Mouse (Mus musculus) MEL (cell line): ENCODE measurements around the gene Plekhg4. TPM values are rescaled to one million over a fixed set of nuclear protein-coding genes. Genes with fewer than 3 reads are reported as not detected.

Source experiments
- DNase-seq: peaks from one replicate; pipeline ENCODE4 v3.0.0; 2011; ENCODE audit warnings: low read depth, low spot score
- H3K27ac ChIP-seq: 2 replicates; pipeline ENCODE4 v1.5.1; 2012; ENCODE audit warnings: low read depth, mild to moderate bottlenecking, control low read depth, low read length, moderate library complexity; ENCODE audit not compliant: control insufficient read depth
- H3K27me3 ChIP-seq, 2 experiments: fragments of 150-350 bp in 1 of 2; sonication (generic) in 1 of 2; 2 replicates each; pipeline ENCODE4 v1.6.1; 2012; ENCODE audit warnings: low read length in 2 of 2, mild to moderate bottlenecking in 2 of 2, improper control_type of control experiment in 1 of 2, moderate library complexity in 1 of 2; ENCODE audit not compliant: insufficient read depth in 2 of 2, control insufficient read depth in 1 of 2
- H3K36me3 ChIP-seq, 2 experiments: 2 replicates each; pipeline ENCODE4 v1.6.1; 2012 to 2014; ENCODE audit warnings: low read length in 2 of 2, improper control_type of control experiment in 1 of 2, inconsistent platforms in 1 of 2, mild to moderate bottlenecking in 1 of 2; ENCODE audit not compliant: insufficient read depth in 2 of 2, control insufficient read depth in 1 of 2
- H3K4me1 ChIP-seq, 2 experiments: fragments of 150-350 bp in 1 of 2; sonication (generic) in 1 of 2; 2 replicates each; pipeline ENCODE4 v1.6.1; 2012; ENCODE audit warnings: low read length in 2 of 2, improper control_type of control experiment in 1 of 2, mild to moderate bottlenecking in 1 of 2; ENCODE audit not compliant: insufficient read depth in 2 of 2, control insufficient read depth in 1 of 2
- H3K4me3 ChIP-seq, 2 experiments: fragments of 150-350 bp in 1 of 2; sonication (generic) in 1 of 2; 2 replicates each; pipeline ENCODE4 v1.5.1; 2012; ENCODE audit warnings: low read depth in 2 of 2, low read length in 2 of 2, mild to moderate bottlenecking in 2 of 2, moderate library complexity in 2 of 2, control low read depth in 1 of 2, improper control_type of control experiment in 1 of 2; ENCODE audit not compliant: control insufficient read depth in 1 of 2, insufficient read depth in 1 of 2
- H3K79me2 ChIP-seq: 2 replicates; pipeline ENCODE4 v1.6.1; 2012; ENCODE audit warnings: mild to moderate bottlenecking, low read length, moderate library complexity; ENCODE audit not compliant: control insufficient read depth, poor library complexity, insufficient read depth
- H3K9ac ChIP-seq: 2 replicates; pipeline ENCODE4 v1.6.1; 2012; ENCODE audit warnings: low read depth, mild to moderate bottlenecking, control low read depth, low read length, moderate library complexity; ENCODE audit not compliant: control insufficient read depth, poor library complexity, severe bottlenecking
- H3K9me3 ChIP-seq: fragments of 150-350 bp; sonication (generic); replicated peaks from 2 replicates; pipeline ENCODE4 v1.6.1; 2012; ENCODE audit warnings: mild to moderate bottlenecking, low read length, improper control_type of control experiment, moderate library complexity; ENCODE audit not compliant: insufficient read depth
- CHD1 ChIP-seq: IDR thresholded peaks from 2 replicates; pipeline ENCODE4 v1.6.1; 2012; ENCODE audit warnings: low read depth, mild to moderate bottlenecking, inconsistent platforms, low read length, improper control_type of control experiment
- CHD2 ChIP-seq: IDR thresholded peaks from 2 replicates; pipeline ENCODE4 v1.6.1; 2011; ENCODE audit warnings: low read length, improper control_type of control experiment
- E2F4 ChIP-seq: IDR thresholded peaks from 2 replicates; pipeline ENCODE4 v1.6.1; 2011; ENCODE audit warnings: low read depth, low read length, improper control_type of control experiment, borderline replicate concordance
- ELF1 ChIP-seq: IDR thresholded peaks from 2 replicates; pipeline ENCODE4 v1.6.1; 2014; ENCODE audit warnings: low read depth, mild to moderate bottlenecking, inconsistent platforms, low read length, improper control_type of control experiment, moderate library complexity
- GABPA ChIP-seq: IDR thresholded peaks from 2 replicates; pipeline ENCODE4 v1.6.1; 2012; ENCODE audit warnings: low read depth, mild to moderate bottlenecking, inconsistent platforms, low read length, improper control_type of control experiment, moderate library complexity
- GATA1 ChIP-seq: IDR thresholded peaks from 2 replicates; pipeline ENCODE4 v1.6.1; 2011; ENCODE audit warnings: low read depth, low read length, improper control_type of control experiment
- HCFC1 ChIP-seq: IDR thresholded peaks from 2 replicates; pipeline ENCODE4 v1.6.1; 2012; ENCODE audit warnings: low read depth, mild to moderate bottlenecking, inconsistent platforms, low read length, improper control_type of control experiment, moderate library complexity
- JUND ChIP-seq: IDR thresholded peaks from 2 replicates; pipeline ENCODE4 v1.6.1; 2011; ENCODE audit warnings: low read depth, mild to moderate bottlenecking, improper control_type of control experiment, low read length
- MAZ ChIP-seq: IDR thresholded peaks from 2 replicates; pipeline ENCODE4 v1.6.1; 2012; ENCODE audit warnings: low read depth, mild to moderate bottlenecking, inconsistent platforms, low read length, improper control_type of control experiment
- MXI1 ChIP-seq: IDR thresholded peaks from 2 replicates; pipeline ENCODE4 v1.6.1; 2011; ENCODE audit warnings: mild to moderate bottlenecking, low read depth, low read length, improper control_type of control experiment
- MYB ChIP-seq: IDR thresholded peaks from 2 replicates; pipeline ENCODE4 v1.6.1; 2011; ENCODE audit warnings: mild to moderate bottlenecking, low read depth, low read length, improper control_type of control experiment
- MYC ChIP-seq: IDR thresholded peaks from 2 replicates; pipeline ENCODE4 v1.6.1; 2011; ENCODE audit warnings: low read depth, mild to moderate bottlenecking, low read length, improper control_type of control experiment, moderate library complexity
- NELFE ChIP-seq: IDR thresholded peaks from 2 replicates; pipeline ENCODE4 v1.6.1; 2011; ENCODE audit warnings: low read depth, low read length, improper control_type of control experiment
- POLR2A ChIP-seq, 2 experiments: IDR thresholded peaks; 2 replicates each; pipeline ENCODE4 v1.6.1; 2011 to 2012; ENCODE audit warnings: low read length in 2 of 2, mild to moderate bottlenecking in 2 of 2, control low read depth in 1 of 2, improper control_type of control experiment in 1 of 2, low read depth in 1 of 2, moderate library complexity in 1 of 2; ENCODE audit not compliant: control insufficient read depth in 1 of 2, insufficient read depth in 1 of 2, poor library complexity in 1 of 2
- POLR2AphosphoS2 ChIP-seq: IDR thresholded peaks from 2 replicates; pipeline ENCODE4 v1.6.1; 2011; ENCODE audit warnings: low read length, improper control_type of control experiment
- SIN3A ChIP-seq: IDR thresholded peaks from 2 replicates; pipeline ENCODE4 v1.6.1; 2012; ENCODE audit warnings: low read length, improper control_type of control experiment, inconsistent platforms
- TAL1 ChIP-seq: IDR thresholded peaks from 2 replicates; pipeline ENCODE4 v1.6.1; 2012; ENCODE audit warnings: mild to moderate bottlenecking, inconsistent platforms, low read length, moderate library complexity, mixed read lengths
- UBTF ChIP-seq: IDR thresholded peaks from 2 replicates; pipeline ENCODE4 v1.6.1; 2012; ENCODE audit warnings: low read depth, mild to moderate bottlenecking, inconsistent platforms, low read length, improper control_type of control experiment, moderate library complexity, borderline replicate concordance; ENCODE audit not compliant: insufficient read depth
- USF1 ChIP-seq: IDR thresholded peaks from 2 replicates; pipeline ENCODE4 v1.6.1; 2014; ENCODE audit warnings: low read depth, mild to moderate bottlenecking, inconsistent platforms, low read length, improper control_type of control experiment, moderate library complexity
- ZKSCAN1 ChIP-seq: IDR thresholded peaks from 2 replicates; pipeline ENCODE4 v1.6.1; 2012; ENCODE audit warnings: low read depth, mild to moderate bottlenecking, inconsistent platforms, low read length, improper control_type of control experiment, moderate library complexity
- ZNF384 ChIP-seq: IDR thresholded peaks from 2 replicates; pipeline ENCODE4 v1.6.1; 2012; ENCODE audit warnings: low read depth, mild to moderate bottlenecking, inconsistent platforms, low read length, improper control_type of control experiment
- polyA plus RNA-seq, 2 experiments: library from polyadenylated mRNA; stranded (reverse) in 1 of 2; unstranded in 1 of 2; fragments of >175 nt in 1 of 2; fragments of >200 nt in 1 of 2; gene quantifications; 2 replicates each; pipeline versions ENCODE4 v1.2.1 to v1.2.4; 2012; ENCODE audit warnings: low replicate concordance in 2 of 2, low read depth in 1 of 2; ENCODE audit not compliant: insufficient read length in 2 of 2, insufficient read depth in 1 of 2, missing spikeins in 1 of 2
- total RNA-seq: library from RNA; depleted of rRNA; stranded (reverse); fragments of 300-350 nt; gene quantifications from 2 replicates; pipeline ENCODE4 v1.2.3, GENCODE M21; 2012

Gene Plekhg4
- total and polyA plus RNA-seq, 3 experiments: 0.10 TPM; not detected in 2

- no peaks in the 10 kb centered on the region for H3K27me3 ChIP-seq
- H3K79me2 ChIP-seq: peaks cover 6% of the 10 kb centered on the region
- H3K36me3 ChIP-seq: peaks cover 7 to 10% of the 10 kb centered on the region in 2 experiments
- no peak for DNase-seq
- no peak overlapping the region for H3K4me3 ChIP-seq
- no peak for TF ChIP-seq UBTF
- no peak for TF ChIP-seq GATA1
- no peak for TF ChIP-seq MAZ
- no peak for TF ChIP-seq ELF1
- no peak for TF ChIP-seq POLR2A (IDR thresholded peaks at IDR 0.05; ENCODE audit: control insufficient read depth in 1 of 2, insufficient read depth in 1 of 2, low read depth in 1 of 2, low read length in 2 of 2, poor library complexity in 1 of 2)
- TF ChIP-seq SIN3A: no peak
- TF ChIP-seq MXI1: no peak
- no peak for TF ChIP-seq MYB
- TF ChIP-seq USF1: no peak
- TF ChIP-seq HCFC1: no peak
- TF ChIP-seq NELFE: no peak
- no peak for TF ChIP-seq TAL1
- TF ChIP-seq CHD2: no peak
- TF ChIP-seq POLR2AphosphoS2: no peak
- no peak for TF ChIP-seq MYC
- no peak for TF ChIP-seq CHD1
- TF ChIP-seq JUND: no peak
- H3K9me3 ChIP-seq: no peaks in the 10 kb centered on the region
- H3K9ac ChIP-seq: no peak overlapping the region
- H3K4me1 ChIP-seq: peaks cover 3% of the 10 kb centered on the region in 2 experiments; a peak in 3 of 4 replicates
- no peak overlapping the region for H3K27ac ChIP-seq
Observed at GRCm38 (mm10) chr8:105331931-105332330, 41.1 kb upstream of the Plekhg4 start.

GRCm38 (mm10) chr8:105332523-105332922 lies 40.6 kb upstream of the Plekhg4 start:
- peaks cover 1 to 9% of the 10 kb centered on the region in 2 experiments for H3K36me3 ChIP-seq
- H3K27ac ChIP-seq: no peak overlapping the region

More at GRCm38 (mm10) chr8:105332523-105332922, 40.6 kb upstream of the Plekhg4 start:
- Histone ChIP-seq H3K4me1 (peaks cover 0 to 2% of the 10 kb centered on the region in 2 experiments; a peak in 2 of 4 replicates), H3K4me3 (no peak overlapping the region), H3K27me3 (no peaks in the 10 kb centered on the region), H3K9me3 (no peaks in the 10 kb centered on the region), H3K9ac (no peak overlapping the region), H3K79me2 (peaks cover under 1% of the 10 kb centered on the region)
- no peak for TF ChIP-seq ZKSCAN1
- TF ChIP-seq ZNF384: no peak
- TF ChIP-seq E2F4: no peak
- no peak for TF ChIP-seq POLR2AphosphoS2
- TF ChIP-seq GABPA: no peak
- DNase-seq: no peak
